Mouse (Mus musculus) forebrain, embryonic 15.5 days (tissue): ENCODE results near the gene Smarcd2. TPM values are rescaled to one million over a fixed set of nuclear protein-coding genes. Genes with fewer than 3 reads are reported as not detected.
A peak's percentile ranks its signal among the peaks of the same experiment; 100 is the strongest.
"Not testable (repeated sequence)": the region's sequence is repeated elsewhere in the genome, so short reads cannot be mapped to it uniquely, and the experiment has no call there.

Source experiments
- ATAC-seq: fragments of 200-750 bp; cut with Nextera tagmentation; replicated peaks from 2 replicates; pipeline ENCODE4 v1.8.0; 2017; ENCODE audit warnings: mild to moderate bottlenecking, moderate TSS enrichment, moderate library complexity
- H3K27ac ChIP-seq: fragments of 300-500 bp; sonication (generic); replicated peaks from 2 replicates; pipeline ENCODE4 v1.5.1; 2015; ENCODE audit warnings: mild to moderate bottlenecking, inconsistent platforms
- H3K27me3 ChIP-seq: fragments of 300-500 bp; sonication (generic); 2 replicates; pipeline ENCODE4 v1.6.1; 2015; ENCODE audit warnings: inconsistent platforms
- H3K36me3 ChIP-seq: fragments of 300-500 bp; sonication (generic); 2 replicates; pipeline ENCODE4 v1.6.1; 2015; ENCODE audit warnings: mild to moderate bottlenecking, inconsistent platforms
- H3K4me1 ChIP-seq: fragments of 300-500 bp; sonication (generic); 2 replicates; pipeline ENCODE4 v1.6.1; 2015; ENCODE audit warnings: inconsistent platforms
- H3K4me2 ChIP-seq: fragments of 300-500 bp; sonication (generic); replicated peaks from 2 replicates; pipeline ENCODE4 v1.6.1; 2015; ENCODE audit warnings: mild to moderate bottlenecking, inconsistent platforms
- H3K4me3 ChIP-seq: fragments of 300-500 bp; sonication (generic); 2 replicates; pipeline ENCODE4 v1.5.1; 2015; ENCODE audit warnings: mild to moderate bottlenecking, inconsistent platforms
- H3K9ac ChIP-seq: fragments of 300-500 bp; sonication (generic); replicated peaks from 2 replicates; pipeline ENCODE4 v1.6.1; 2015; ENCODE audit warnings: mild to moderate bottlenecking, inconsistent platforms
- H3K9me3 ChIP-seq: fragments of 300-500 bp; sonication (generic); 2 replicates; pipeline ENCODE4 v1.6.1; 2016; ENCODE audit warnings: inconsistent platforms
- WGBS: fragments of 180-500 bp; shearing (Covaris S2); methylation state at CpG from one replicate; pipeline ENCODE4 v1.1.7; 2015; ENCODE audit warnings: mixed read lengths; 5-methylcytosine and 5-hydroxymethylcytosine counted together
- polyA plus RNA-seq: library from polyadenylated mRNA; unstranded; fragments of >200 nt; fragmentation: Nextera tagmentation; extraction: Ambion mirVana; gene quantifications from 2 replicates; pipeline ENCODE4 v1.2.1, GENCODE M21; 2015

The Smarcd2 gene
- polyA plus RNA-seq, 1 experiment from 2014 or later: 12.7 TPM

GRCm38 (mm10) chr11:106263963-106264362 lies 8.8 kb downstream of the Smarcd2 start:
- Histone ChIP-seq H3K27ac (no peak overlapping the region), H3K27me3 (no peaks in the 10 kb centered on the region), H3K4me3 (no peak overlapping the region), H3K36me3 (peaks cover 73% of the 10 kb centered on the region), H3K9me3 (no peaks in the 10 kb centered on the region), H3K9ac (no peak overlapping the region), H3K4me2 (no peak overlapping the region), H3K4me1 (peaks cover 16% of the 10 kb centered on the region)
- ATAC-seq: no peak
- WGBS: 90% methylated on average over 9 of the region's 9 CpGs

GRCm38 (mm10) chr11:106260826-106261450 lies 11.8 kb downstream of the Smarcd2 start:
- ATAC-seq: no peak
- no peak overlapping the region for H3K4me3 ChIP-seq
- 84% methylated on average over 14 of the region's 14 CpGs for WGBS
- peaks cover 16% of the 10 kb centered on the region for H3K4me1 ChIP-seq
- no peak overlapping the region for H3K4me2 ChIP-seq
- no peaks in the 10 kb centered on the region for H3K9me3 ChIP-seq
- peaks cover 68% of the 10 kb centered on the region for H3K36me3 ChIP-seq
- no peaks in the 10 kb centered on the region for H3K27me3 ChIP-seq
- no peak overlapping the region for H3K9ac ChIP-seq
- H3K27ac ChIP-seq: no peak overlapping the region

GRCm38 (mm10) chr11:106256775-106257174 lies 16.0 kb downstream of the Smarcd2 start:
- Histone ChIP-seq H3K9ac (peak overlapping the region; percentile 95), H3K9me3 (no peaks in the 10 kb centered on the region), H3K4me1 (peaks cover 25% of the 10 kb centered on the region), H3K27ac (0 out of 2 replicates have a peak overlapping the region, but pooled peaks have one; percentile 82), H3K4me3 (peak overlapping the region; percentile 92), H3K36me3 (peaks cover 49% of the 10 kb centered on the region), H3K27me3 (no peaks in the 10 kb centered on the region), H3K4me2 (peak overlapping the region; percentile 96)
- ATAC-seq: no peak
- WGBS: 71% methylated on average over 5 of the region's 5 CpGs

GRCm38 (mm10) chr11:106255685-106256451 lies 16.9 kb downstream of the Smarcd2 start, which contains the start of the genes Ftsj3 and Psmc5:
Gene Ftsj3 (minus strand): TSS chr11:106256079.
Gene Psmc5 (plus strand): TSS chr11:106256154.
- peaks cover 49% of the 10 kb centered on the region for H3K36me3 ChIP-seq
- H3K27me3 ChIP-seq: no peaks in the 10 kb centered on the region
- peak; percentile 95 for ATAC-seq
- H3K4me2 ChIP-seq: peak within 1 kb of the TSS; percentile 96
- peak within 1 kb of the TSS; percentile 82 for H3K27ac ChIP-seq
- no peaks in the 10 kb centered on the region for H3K9me3 ChIP-seq
- peak within 1 kb of the TSS; percentile 92 for H3K4me3 ChIP-seq
- H3K9ac ChIP-seq: peak within 1 kb of the TSS; percentile 95
- WGBS: under 1% methylated on average over 42 of the region's 42 CpGs
- H3K4me1 ChIP-seq: peaks cover 25% of the 10 kb centered on the region

GRCm38 (mm10) chr11:106255174-106255573 lies 17.6 kb downstream of the Smarcd2 start:
- peak; percentile 3; the same call in 1 of the 2 replicates for ATAC-seq
- H3K4me2 ChIP-seq: peak overlapping the region; percentile 96
- H3K27me3 ChIP-seq: no peaks in the 10 kb centered on the region
- no peaks in the 10 kb centered on the region for H3K9me3 ChIP-seq
- WGBS: 2% methylated on average over 22 of the region's 22 CpGs
- peak overlapping the region; percentile 92 for H3K4me3 ChIP-seq
- peaks cover 51% of the 10 kb centered on the region for H3K36me3 ChIP-seq
- peak overlapping the region; percentile 95 for H3K9ac ChIP-seq
- peaks cover 25% of the 10 kb centered on the region for H3K4me1 ChIP-seq
- peak overlapping the region; percentile 82; the same call in 1 of the 2 replicates for H3K27ac ChIP-seq

- H3K27me3 ChIP-seq: no peaks in the 10 kb centered on the region
- peak overlapping the region; percentile 92 for H3K4me3 ChIP-seq
- ATAC-seq: no peak; the same call in 1 of the 2 replicates
- H3K9ac ChIP-seq: peak overlapping the region; percentile 95
- no peak overlapping the region for H3K27ac ChIP-seq
- 27% methylated on average over 2 of the region's 2 CpGs for WGBS
- H3K4me2 ChIP-seq: peak overlapping the region; percentile 96
- H3K9me3 ChIP-seq: no peaks in the 10 kb centered on the region
- H3K36me3 ChIP-seq: peaks cover 55% of the 10 kb centered on the region
- peaks cover 25% of the 10 kb centered on the region for H3K4me1 ChIP-seq
Observed at GRCm38 (mm10) chr11:106254767-106255166, 18.0 kb downstream of the Smarcd2 start.

- Histone ChIP-seq H3K9ac (no peak overlapping the region), H3K36me3 (peaks cover 95% of the 10 kb centered on the region), H3K4me2 (no peak overlapping the region), H3K27ac (no peak overlapping the region), H3K4me3 (no peak overlapping the region), H3K27me3 (no peaks in the 10 kb centered on the region), H3K9me3 (no peaks in the 10 kb centered on the region), H3K4me1 (no peaks in the 10 kb centered on the region)
- WGBS: 90% methylated on average over 7 of the region's 7 CpGs
- no peak for ATAC-seq
Observed at GRCm38 (mm10) chr11:106249326-106249725, 23.4 kb downstream of the Smarcd2 start.

GRCm38 (mm10) chr11:106246834-106247233 lies 25.9 kb downstream of the Smarcd2 start:
- H3K9ac ChIP-seq: no peak overlapping the region
- no peaks in the 10 kb centered on the region for H3K27me3 ChIP-seq
- no peak overlapping the region for H3K4me2 ChIP-seq
- no peaks in the 10 kb centered on the region for H3K9me3 ChIP-seq
- no peak overlapping the region for H3K27ac ChIP-seq
- H3K4me3 ChIP-seq: no peak overlapping the region
- ATAC-seq: no peak
- H3K36me3 ChIP-seq: peaks cover 98% of the 10 kb centered on the region
- WGBS: 92% methylated on average over 1 of the region's 1 CpGs
- H3K4me1 ChIP-seq: no peaks in the 10 kb centered on the region

- not testable (repeated sequence) for H3K4me1 ChIP-seq, H3K27ac ChIP-seq, H3K4me2 ChIP-seq, H3K4me3 ChIP-seq, H3K27me3 ChIP-seq, H3K9me3 ChIP-seq, H3K9ac ChIP-seq, ATAC-seq
- WGBS: 81% methylated on average over 8 of the region's 8 CpGs
- H3K36me3 ChIP-seq: peaks cover 77% of the 10 kb centered on the region
Observed at GRCm38 (mm10) chr11:106233978-106234377, 38.8 kb downstream of the Smarcd2 start.

GRCm38 (mm10) chr11:106220603-106221002 lies 52.2 kb downstream of the Smarcd2 start:
- Histone ChIP-seq H3K9ac (no peak overlapping the region), H3K27me3 (no peaks in the 10 kb centered on the region), H3K4me2 (no peak overlapping the region), H3K36me3 (peaks cover 12% of the 10 kb centered on the region), H3K9me3 (no peaks in the 10 kb centered on the region), H3K4me3 (no peak overlapping the region), H3K27ac (no peak overlapping the region), H3K4me1 (peaks cover 32% of the 10 kb centered on the region)
- no peak for ATAC-seq
- WGBS: 98% methylated on average over 3 of the region's 3 CpGs

- under 1% methylated on average over 70 of the region's 70 CpGs for WGBS
- Histone ChIP-seq H3K4me3 (peak within 1 kb of the TSS; percentile 78), H3K36me3 (peaks cover 11% of the 10 kb centered on the region), H3K27ac (peak within 1 kb of the TSS; percentile 98), H3K4me1 (peaks cover 43% of the 10 kb centered on the region), H3K9me3 (no peaks in the 10 kb centered on the region), H3K9ac (peak within 1 kb of the TSS; percentile 96), H3K4me2 (peak within 1 kb of the TSS; percentile 64), H3K27me3 (no peaks in the 10 kb centered on the region)
- ATAC-seq: peak; percentile 96
Observed at GRCm38 (mm10) chr11:106216730-106217490, 55.9 kb downstream of the Smarcd2 start, which contains the start of gene Ddx42. Gene Ddx42 (plus strand): TSS chr11:106216926.
